In genomic region chr14:30009864-30010560, GRCm38 (mm10) we compare ENCODE assay signal across 9 mouse cellular contexts. TPM values are rescaled to one million over a fixed set of nuclear protein-coding genes. Genes with fewer than 3 reads are reported as not detected.
DNase-seq lines count a peak whose midpoint lies in the region; ATAC-seq and TF ChIP-seq lines count a peak whose summit lies in the region.
"Had no signal": no experiment of that assay in that cellular context is flagged by ENCODE, and none has a peak within 500 bp of the region (broad histone marks: within the 10 kb centered on the region; RNA-seq: fewer than 3 reads in every experiment).

No protein-coding gene starts in this region.

- no peaks in the 10 kb centered on the region for H3K27me3 ChIP-seq in Patski
- H3K27me3 ChIP-seq in kidney, embryonic 15.5 days: peaks cover 34% of the 10 kb centered on the region
- H3K27me3 ChIP-seq in lung, embryonic 16.5 days (ENCODE audit: control insufficient read depth, insufficient read depth, low read depth, low read length): no peaks in the 10 kb centered on the region; the same call in 1 of the 2 replicates

- no peaks in the 10 kb centered on the region for H3K36me3 ChIP-seq in kidney, embryonic 15.5 days
- H3K36me3 ChIP-seq in lung, embryonic 16.5 days (ENCODE audit: control insufficient read depth, insufficient read depth, low read length): no peaks in the 10 kb centered on the region
- H3K36me3 ChIP-seq: neural tube, embryonic 13.5 days had no signal

- 0 out of 2 replicates have a peak overlapping the region, but pooled peaks have one; percentile 92 for H3K4me2 ChIP-seq in kidney, embryonic 15.5 days
- peak overlapping the region; percentile 82; the same call in 1 of the 2 replicates for H3K4me2 ChIP-seq in lung, embryonic 16.5 days (ENCODE audit: low read depth, low read length)

- CTCF ChIA-PET in Patski (lab: Charles Lee): interaction anchor here (0.7 to 1.5 kb wide), 4 partner anchors 10 to 127 kb away, joined by 3 read pairs; no protein-coding TSS in a partner anchor

- no peak overlapping the region for H3K4me3 ChIP-seq in kidney, embryonic 15.5 days (replicated peaks)
- no peak overlapping the region; the same call in 1 of the 2 replicates for H3K4me3 ChIP-seq in lung, embryonic 16.5 days (ENCODE audit: low read length)

- POLR2A ChIA-PET in Patski (lab: Charles Lee): interaction anchor here (1.0 to 2.2 kb wide), 3 partner anchors 10 to 12 kb away, joined by 3 to 7 read pairs (median 4); no protein-coding TSS in a partner anchor

- no peak for DNase-seq in frontal cortex, postnatal 10 days (ENCODE audit: low spot score in 2 of 2)
- peak; percentile 54 for DNase-seq in Patski (ENCODE audit: low read depth, low spot score)
- DNase-seq in gastrocnemius, postnatal 4 days (ENCODE audit: low spot score in 2 of 2): peak; percentile 42 to 63
- peak; percentile 59 for DNase-seq in thymus, postnatal 25 days

- H3K4me1 ChIP-seq in kidney, embryonic 15.5 days: peaks cover 28% of the 10 kb centered on the region
- H3K4me1 ChIP-seq in lung, embryonic 16.5 days (replicated peaks; ENCODE audit: control insufficient read depth, insufficient read depth, low read length): peaks cover 11% of the 10 kb centered on the region

- peak; percentile 62 for ATAC-seq in frontal cortex, adult (ENCODE audit: low TSS enrichment)
- peak; percentile 49 for ATAC-seq in Patski
- ATAC-seq in kidney, embryonic 15.5 days (replicated peaks; ENCODE audit: low FRiP score): peak; percentile 54; the same call in 1 of the 2 replicates
- peak; percentile 40 for ATAC-seq in lung, embryonic 16.5 days (ENCODE audit: low read depth)
- no peak for ATAC-seq in monocyte, adult 5-6 weeks (replicated peaks; ENCODE audit: insufficient number of reproducible peaks, low FRiP score, low TSS enrichment, poor library complexity, severe bottlenecking)

- H3K9ac ChIP-seq in kidney, embryonic 15.5 days: no peak overlapping the region
- H3K9ac ChIP-seq in lung, embryonic 16.5 days (ENCODE audit: low read length): no peak overlapping the region
- H3K9ac ChIP-seq: neural tube, embryonic 13.5 days had no signal

- peak overlapping the region; percentile 61 for H3K27ac ChIP-seq in kidney, embryonic 15.5 days
- no peak overlapping the region; the same call in 1 of the 2 replicates for H3K27ac ChIP-seq in lung, embryonic 16.5 days (ENCODE audit: low read length)
- H3K27ac ChIP-seq: neural tube, embryonic 13.5 days had no signal

- no peaks in the 10 kb centered on the region for H3K9me3 ChIP-seq in kidney, embryonic 15.5 days (replicated peaks)
- H3K9me3 ChIP-seq in lung, embryonic 16.5 days (ENCODE audit: control insufficient read depth, low read length): no peaks in the 10 kb centered on the region
- H3K9me3 ChIP-seq: neural tube, embryonic 13.5 days had no signal

- WGBS in kidney, embryonic 15.5 days: 59% methylated on average over 10 of the region's 10 CpGs
- WGBS in lung, embryonic 16.5 days: 48% methylated on average over 10 of the region's 10 CpGs

- in situ Hi-C loops in Patski (cut with MboI; ENCODE audit: low pct_unique_long_range_greater_than_20kb): no loop called here

- TF ChIP-seq CTCF in Patski (IDR thresholded peaks at IDR 0.05): no peak

RNA-seq across cellular contexts. Expression of gene Chdh, which starts 1.2 kb away (rescaled TPM):
- polyA plus RNA-seq in Patski (2021): 1.9 TPM
- total RNA-seq in gastrocnemius, postnatal 4 days (2021): under 1 TPM; 0.32 to 0.54 TPM
- 1.4 and 1.6 TPM in 2 replicates for polyA plus RNA-seq in kidney, embryonic 15.5 days (2015; fragmentation: Nextera tagmentation; extraction: Ambion mirVana)
- 1.9 TPM in 2 replicates for polyA plus RNA-seq in lung, embryonic 16.5 days (2015; fragmentation: Nextera tagmentation; extraction: Ambion mirVana)
- 0.19 to 0.21 TPM in 2 of 3 replicates, not detected in the other for total RNA-seq in monocyte, adult 5-6 weeks (2017)

RNA-seq across cellular contexts. Expression of gene Il17rb, which starts 1.3 kb away (rescaled TPM):
- polyA plus RNA-seq in Patski (2021): 0.17 TPM
- total RNA-seq in gastrocnemius, postnatal 4 days (2021): under 1 TPM in 1 of 2 experiments, not detected in 1; 0.12 TPM
- 1.2 and 1.3 TPM in 2 replicates for polyA plus RNA-seq in kidney, embryonic 15.5 days (2015; fragmentation: Nextera tagmentation; extraction: Ambion mirVana)
- 0.92 and 1.1 TPM in 2 replicates for polyA plus RNA-seq in lung, embryonic 16.5 days (2015; fragmentation: Nextera tagmentation; extraction: Ambion mirVana)
- total RNA-seq in monocyte, adult 5-6 weeks (2017): 0.32 to 0.39 TPM in 2 of 3 replicates, not detected in the other

RNA-seq across cellular contexts. Expression of gene Actr8, which starts 31.9 kb away (rescaled TPM):
- 63.4 TPM for polyA plus RNA-seq in Patski (2021)
- total RNA-seq in gastrocnemius, postnatal 4 days (2021): 10 to 100 TPM; 40.1 to 46.9 TPM
- polyA plus RNA-seq in kidney, embryonic 15.5 days (2015; fragmentation: Nextera tagmentation; extraction: Ambion mirVana): 70.0 and 71.2 TPM in 2 replicates
- polyA plus RNA-seq in lung, embryonic 16.5 days (2015; fragmentation: Nextera tagmentation; extraction: Ambion mirVana): 66.0 and 68.4 TPM in 2 replicates
- 36.7 to 66.2 TPM (median 39.9 TPM) in 3 replicates for total RNA-seq in monocyte, adult 5-6 weeks (2017)

RNA-seq across cellular contexts. Expression of gene Selenok, which starts 41.9 kb away (rescaled TPM):
- 190 TPM for polyA plus RNA-seq in Patski (2021)
- 10 to 100 TPM; 64.8 to 70.6 TPM for total RNA-seq in gastrocnemius, postnatal 4 days (2021)
- polyA plus RNA-seq in kidney, embryonic 15.5 days (2015; fragmentation: Nextera tagmentation; extraction: Ambion mirVana): 263 and 288 TPM in 2 replicates
- polyA plus RNA-seq in lung, embryonic 16.5 days (2015; fragmentation: Nextera tagmentation; extraction: Ambion mirVana): 289 and 290 TPM in 2 replicates
- 363 to 500 TPM (median 474 TPM) in 3 replicates for total RNA-seq in monocyte, adult 5-6 weeks (2017)

Comparison
In these comparisons a context has a peak if more than half of its experiments do, and no peak if none do; other contexts are left out.
1. DNase-seq: peak in Patski (single experiment), gastrocnemius, postnatal 4 days (2 of 2) and thymus, postnatal 25 days (single experiment); none in frontal cortex, postnatal 10 days (0 of 2).